Mouse (Mus musculus) midbrain, embryonic 11.5 days (tissue): ENCODE results near the gene Plekhn1. TPM values are rescaled to one million over a fixed set of nuclear protein-coding genes. Genes with fewer than 3 reads are reported as not detected.
A peak's percentile ranks its signal among the peaks of the same experiment; 100 is the strongest.

Experiments used
- ATAC-seq: fragments of 200-750 bp; cut with Nextera tagmentation; 2 replicates; pipeline ENCODE4 v1.8.0; 2017; ENCODE audit warnings: moderate TSS enrichment, moderate library complexity; ENCODE audit not compliant: low FRiP score
- DNase-seq: peaks from one replicate; pipeline ENCODE4 v3.0.0; 2015; ENCODE audit warnings: low spot score; ENCODE audit errors: missing footprints
- H3K27ac ChIP-seq: fragments of 300-500 bp; sonication (generic); 2 replicates; pipeline ENCODE4 v1.5.1; 2014; ENCODE audit warnings: low read depth, low read length
- H3K27me3 ChIP-seq: fragments of 300-500 bp; sonication (generic); 2 replicates; pipeline ENCODE4 v1.6.1; 2014; ENCODE audit warnings: mild to moderate bottlenecking, low read length, moderate library complexity, mixed read lengths; ENCODE audit not compliant: control insufficient read depth, insufficient read depth
- H3K36me3 ChIP-seq: fragments of 300-500 bp; sonication (generic); 2 replicates; pipeline ENCODE4 v1.6.1; 2014; ENCODE audit warnings: mild to moderate bottlenecking, low read length, moderate library complexity, mixed read lengths; ENCODE audit not compliant: control insufficient read depth, insufficient read depth
- H3K4me1 ChIP-seq: fragments of 300-500 bp; sonication (generic); 2 replicates; pipeline ENCODE4 v1.6.1; 2014; ENCODE audit warnings: low read length; ENCODE audit not compliant: control insufficient read depth, insufficient read depth
- H3K4me2 ChIP-seq: fragments of 300-500 bp; sonication (generic); 2 replicates; pipeline ENCODE4 v1.6.1; 2014; ENCODE audit warnings: mild to moderate bottlenecking, moderate library complexity
- H3K4me3 ChIP-seq: fragments of 300-500 bp; sonication (generic); 2 replicates; pipeline ENCODE4 v1.5.1; 2014; ENCODE audit warnings: low read depth, low read length
- H3K9ac ChIP-seq: fragments of 300-500 bp; sonication (generic); 2 replicates; pipeline ENCODE4 v1.6.1; 2014; ENCODE audit warnings: low read length
- H3K9me3 ChIP-seq: fragments of 300-500 bp; sonication (generic); 2 replicates; pipeline ENCODE4 v1.6.1; 2016; ENCODE audit warnings: low read length; ENCODE audit not compliant: control insufficient read depth
- WGBS: fragments of 180-500 bp; shearing (Covaris S2); extraction: QIAGEN DNeasy Blood & Tissue Kit; methylation state at CpG from one replicate; pipeline ENCODE4 v1.1.7; 2014; 5-methylcytosine and 5-hydroxymethylcytosine counted together
- polyA plus RNA-seq: library from polyadenylated mRNA; unstranded; fragments of >200 nt; fragmentation: Nextera tagmentation; extraction: Ambion mirVana; gene quantifications from 2 replicates; pipeline ENCODE4 v1.2.1, GENCODE M21; 2014

The Plekhn1 gene
- polyA plus RNA-seq, 1 experiment from 2014 or later: 18.1 TPM

GRCm38 (mm10) chr4:156202462-156202893 is 32.2 kb downstream of the Plekhn1 start:
- H3K9ac ChIP-seq: no peak overlapping the region; the same call in 1 of the 2 replicates
- peak; percentile 87 for DNase-seq
- no peaks in the 10 kb centered on the region for H3K9me3 ChIP-seq
- peaks cover 22% of the 10 kb centered on the region for H3K4me1 ChIP-seq
- no peak overlapping the region for H3K27ac ChIP-seq
- H3K4me3 ChIP-seq: peak overlapping the region; percentile 62; the same call in 1 of the 2 replicates
- ATAC-seq: no peak
- H3K27me3 ChIP-seq: 0 out of 2 replicates have a peak, but pooled peaks cover 2% of the 10 kb centered on the region
- H3K36me3 ChIP-seq: no peaks in the 10 kb centered on the region
- WGBS: 48% methylated on average over 12 of the region's 12 CpGs
- peak overlapping the region; percentile 73 for H3K4me2 ChIP-seq

GRCm38 (mm10) chr4:156200623-156201475 is 33.8 kb downstream of the Plekhn1 start, which contains the start of gene Isg15:
Gene Isg15 (minus strand): TSS chr4:156200818.
- WGBS: 67% methylated on average over 10 of the region's 10 CpGs
- Histone ChIP-seq H3K9ac (no peak within 1 kb of the TSS), H3K27me3 (0 out of 2 replicates have a peak, but pooled peaks cover 2% of the 10 kb centered on the region), H3K36me3 (no peaks in the 10 kb centered on the region), H3K4me1 (peaks cover 29% of the 10 kb centered on the region), H3K4me2 (no peak within 1 kb of the TSS), H3K4me3 (no peak within 1 kb of the TSS), H3K27ac (no peak within 1 kb of the TSS), H3K9me3 (no peaks in the 10 kb centered on the region)
- DNase-seq (no peak), ATAC-seq (no peak)

DNA sequence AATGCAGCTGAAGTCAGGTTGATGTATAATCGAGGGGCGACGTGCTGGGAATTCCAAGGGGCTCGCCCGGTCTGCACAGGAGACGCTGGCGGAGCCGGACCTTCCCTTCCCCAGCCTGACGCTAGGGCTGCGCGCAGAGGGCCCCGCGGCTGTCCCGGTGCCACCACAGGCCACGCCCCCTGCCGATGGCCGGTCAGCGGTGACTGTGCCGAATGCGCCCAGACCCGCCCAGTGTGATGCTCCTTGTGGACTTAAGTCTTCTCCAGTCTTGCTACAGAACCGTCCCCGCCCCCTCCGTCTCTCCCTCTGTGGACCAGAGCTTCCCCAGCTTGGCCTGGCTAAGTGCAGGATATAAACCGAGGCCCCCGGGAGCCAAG is 36.8 kb downstream of the Plekhn1 start:
- peak; percentile 99 for DNase-seq
- Histone ChIP-seq H3K27ac (peak overlapping the region; percentile 90), H3K4me1 (peaks cover 35% of the 10 kb centered on the region), H3K4me3 (peak overlapping the region; percentile 87), H3K9ac (peak overlapping the region; percentile 53), H3K27me3 (peaks cover 2% of the 10 kb centered on the region; the same call in 1 of the 2 replicates), H3K4me2 (peak overlapping the region; percentile 40), H3K36me3 (no peaks in the 10 kb centered on the region), H3K9me3 (no peaks in the 10 kb centered on the region)
- ATAC-seq: peak; percentile 96
- WGBS: 0% methylated on average over 25 of the region's 26 CpGs

GRCm38 (mm10) chr4:156197131-156197828 is 37.4 kb downstream of the Plekhn1 start, which contains the start of gene Agrn:
Gene Agrn (minus strand): TSS chr4:156197488.
- peak within 1 kb of the TSS; percentile 87 for H3K4me3 ChIP-seq
- WGBS: under 1% methylated on average over 40 of the region's 88 CpGs
- peak within 1 kb of the TSS; percentile 90 for H3K9ac ChIP-seq
- no peaks in the 10 kb centered on the region; the same call in 1 of the 2 replicates for H3K27me3 ChIP-seq
- no peaks in the 10 kb centered on the region for H3K9me3 ChIP-seq
- H3K4me2 ChIP-seq: peak within 1 kb of the TSS; percentile 90
- no peak for DNase-seq
- H3K4me1 ChIP-seq: peaks cover 36% of the 10 kb centered on the region
- peak within 1 kb of the TSS; percentile 90 for H3K27ac ChIP-seq
- ATAC-seq: peak; percentile 86
- peaks cover 3% of the 10 kb centered on the region for H3K36me3 ChIP-seq

- 4% methylated on average over 35 of the region's 35 CpGs for whole genome bisulfite sequencing
- peak overlapping the region; percentile 90 for H3K9ac ChIP-seq
- no peaks in the 10 kb centered on the region; the same call in 1 of the 2 replicates for H3K27me3 ChIP-seq
- ATAC-seq (peak; percentile 1; the same call in 1 of the 2 replicates), DNase-seq (peak; percentile 95)
- H3K27ac ChIP-seq: no peak overlapping the region
- peak overlapping the region; percentile 90 for H3K4me2 ChIP-seq
- H3K36me3 ChIP-seq: peaks cover 5% of the 10 kb centered on the region
- H3K9me3 ChIP-seq: no peaks in the 10 kb centered on the region
- H3K4me3 ChIP-seq: peak overlapping the region; percentile 87
- H3K4me1 ChIP-seq: peaks cover 41% of the 10 kb centered on the region
Measured at GRCm38 (mm10) chr4:156195927-156196870, 38.5 kb downstream of the Plekhn1 start.

DNA sequence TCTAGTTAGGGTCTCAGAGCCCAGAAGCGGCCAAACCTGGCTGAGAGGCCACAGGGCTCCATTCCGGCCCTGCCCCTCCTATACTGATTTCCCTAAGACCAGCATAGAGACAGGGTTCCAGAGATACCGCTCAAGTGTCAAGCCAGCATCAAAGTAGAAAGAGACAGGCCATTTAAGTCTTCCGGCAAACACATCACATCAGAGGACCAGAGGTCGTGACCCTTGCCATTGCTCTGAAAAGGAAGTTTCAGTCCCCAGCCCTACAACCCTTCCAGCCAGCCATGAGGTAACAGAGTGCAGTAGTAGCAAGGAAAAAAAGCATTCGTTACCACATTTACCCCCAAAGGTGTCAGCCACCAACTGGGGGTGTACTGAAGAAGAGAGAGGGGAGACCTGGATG is 40.3 kb downstream of the Plekhn1 start:
- Histone ChIP-seq H3K9ac (no peak overlapping the region), H3K9me3 (no peaks in the 10 kb centered on the region), H3K4me1 (peaks cover 60% of the 10 kb centered on the region), H3K4me3 (no peak overlapping the region), H3K27ac (no peak overlapping the region), H3K4me2 (peak overlapping the region; percentile 19; the same call in 1 of the 2 replicates), H3K36me3 (peaks cover 10% of the 10 kb centered on the region), H3K27me3 (no peaks in the 10 kb centered on the region; the same call in 1 of the 2 replicates)
- ATAC-seq: no peak
- DNase-seq: no peak
- WGBS: 16% methylated on average over 6 of the region's 6 CpGs

DNA sequence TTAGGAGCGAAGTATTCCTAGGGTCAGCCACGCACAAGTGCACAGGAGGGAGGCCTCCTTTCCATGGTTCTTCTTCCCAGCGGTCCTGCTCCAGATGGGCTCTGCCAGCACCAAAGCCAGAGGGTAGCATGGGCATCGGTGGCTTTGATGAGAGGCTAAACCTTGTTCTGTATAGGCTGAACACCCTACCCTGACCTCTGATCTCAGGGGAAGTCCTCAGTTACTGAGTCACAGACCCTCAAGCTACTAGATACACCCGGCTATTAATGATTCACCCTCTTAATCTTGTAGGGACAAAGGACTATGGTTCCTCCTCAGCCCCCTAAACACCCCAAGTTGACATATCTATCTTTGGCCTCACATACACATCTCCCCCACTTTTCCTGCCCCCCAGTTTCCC is 40.8 kb downstream of the Plekhn1 start:
- Histone ChIP-seq H3K27ac (no peak overlapping the region), H3K4me3 (no peak overlapping the region)

GRCm38 (mm10) chr4:156193200-156193590 is 41.5 kb downstream of the Plekhn1 start:
- Histone ChIP-seq H3K4me2 (no peak overlapping the region), H3K27ac (no peak overlapping the region), H3K4me1 (peaks cover 69% of the 10 kb centered on the region), H3K9me3 (no peaks in the 10 kb centered on the region), H3K9ac (0 out of 2 replicates have a peak overlapping the region, but pooled peaks have one; percentile 16), H3K27me3 (no peaks in the 10 kb centered on the region; the same call in 1 of the 2 replicates), H3K36me3 (peaks cover 10% of the 10 kb centered on the region), H3K4me3 (no peak overlapping the region)
- 18% methylated on average over 2 of the region's 2 CpGs for WGBS
- DNase-seq (no peak), ATAC-seq (no peak)

More for the DNA sequence above, 40.8 kb downstream of the Plekhn1 start:
- peaks cover 10% of the 10 kb centered on the region for H3K36me3 ChIP-seq
- no peak for ATAC-seq
- H3K9ac ChIP-seq: no peak overlapping the region
- H3K4me1 ChIP-seq: peaks cover 64% of the 10 kb centered on the region
- no peak overlapping the region; the same call in 1 of the 2 replicates for H3K4me2 ChIP-seq
- 71% methylated on average over 5 of the region's 5 CpGs for WGBS
- no peaks in the 10 kb centered on the region; the same call in 1 of the 2 replicates for H3K27me3 ChIP-seq
- no peak for DNase-seq
- no peaks in the 10 kb centered on the region for H3K9me3 ChIP-seq
